In genomic region chr1:36070190-36070589, GRCm38 (mm10) we compare ENCODE assay signal across 8 mouse cellular contexts. TPM values are rescaled to one million over a fixed set of nuclear protein-coding genes. Genes with fewer than 3 reads are reported as not detected.
A peak's percentile ranks its signal among the peaks of the same experiment; 100 is the strongest.
DNase-seq lines count a peak whose midpoint lies in the region; ATAC-seq and TF ChIP-seq lines count a peak whose summit lies in the region.

No protein-coding gene starts in this region.

- H3K27ac ChIP-seq in kidney, adult 2 months (ENCODE audit: insufficient read depth, low read depth, low read length) = peak overlapping the region; percentile 39
- peak overlapping the region; percentile 5; the same call in 1 of the 2 replicates for H3K27ac ChIP-seq in MEL (ENCODE audit: control insufficient read depth, low read depth, low read length)
- H3K27ac ChIP-seq in forebrain, embryonic 15.5 days (replicated peaks) = no peak overlapping the region
- peak overlapping the region; percentile 78 for H3K27ac ChIP-seq in liver, embryonic 14.5 days

- H3K9me3 ChIP-seq in MEL (replicated peaks; ENCODE audit: insufficient read depth, low read length) = no peaks in the 10 kb centered on the region
- no peaks in the 10 kb centered on the region for H3K9me3 ChIP-seq in forebrain, embryonic 15.5 days
- no peaks in the 10 kb centered on the region for H3K9me3 ChIP-seq in liver, embryonic 14.5 days (ENCODE audit: control insufficient read depth, low read length)

- H3K79me2 ChIP-seq in MEL (ENCODE audit: control insufficient read depth, insufficient read depth, low read length, poor library complexity) = peaks cover 68% of the 10 kb centered on the region

- DNase-seq in kidney, adult 2 months = no peak
- no peak for DNase-seq in kidney, adult 8-10 months
- peak; percentile 48 for DNase-seq in MEL (ENCODE audit: low read depth, low spot score)
- DNase-seq in liver, embryonic 14.5 days (ENCODE audit: low read depth in 3 of 3, low spot score in 3 of 3) = no peak
- no peak for DNase-seq in embryo, embryonic 10.5 days (ENCODE audit: low spot score)
- DNase-seq in layer of hippocampus, adult 18-20 months (ENCODE audit: low spot score in 2 of 2) = no peak
- no peak for DNase-seq in Muller cell, postnatal 12 days (ENCODE audit: inconsistent ontology term)

- H3K36me3 ChIP-seq in kidney, adult 2 months (ENCODE audit: control insufficient read depth, insufficient read depth, low read length) = no peaks in the 10 kb centered on the region
- H3K36me3 ChIP-seq in MEL (ENCODE audit: control insufficient read depth in 1 of 2, insufficient read depth in 2 of 2, low read length in 2 of 2) = peaks cover 3 to 25% of the 10 kb centered on the region in 2 experiments
- H3K36me3 ChIP-seq in forebrain, embryonic 15.5 days = no peaks in the 10 kb centered on the region
- peaks cover 49% of the 10 kb centered on the region for H3K36me3 ChIP-seq in liver, embryonic 14.5 days (replicated peaks; ENCODE audit: control insufficient read depth, insufficient read depth, low read depth)

- peak overlapping the region; percentile 60 for H3K4me3 ChIP-seq in kidney, adult 2 months (ENCODE audit: insufficient read depth, low read depth, low read length)
- peak overlapping the region; percentile 83 to 94 for H3K4me3 ChIP-seq in MEL (ENCODE audit: control insufficient read depth in 1 of 2, insufficient read depth in 1 of 2, low read depth in 2 of 2, low read length in 2 of 2)
- peak overlapping the region; percentile 82 for H3K4me3 ChIP-seq in forebrain, embryonic 15.5 days
- peak overlapping the region; percentile 87 to 92 for H3K4me3 ChIP-seq in liver, embryonic 14.5 days (ENCODE audit: insufficient read depth in 1 of 2, low read depth in 2 of 2, low read length in 2 of 2)

- peaks cover 49% of the 10 kb centered on the region for H3K4me1 ChIP-seq in kidney, adult 2 months (ENCODE audit: control insufficient read depth, insufficient read depth, low read length)
- H3K4me1 ChIP-seq in MEL (ENCODE audit: control insufficient read depth in 1 of 2, insufficient read depth in 2 of 2, low read length in 2 of 2) = peaks cover 12 to 49% of the 10 kb centered on the region in 2 experiments
- peaks cover 56% of the 10 kb centered on the region for H3K4me1 ChIP-seq in forebrain, embryonic 15.5 days
- peaks cover 42 to 70% of the 10 kb centered on the region in 2 experiments for H3K4me1 ChIP-seq in liver, embryonic 14.5 days (replicated peaks; ENCODE audit: control insufficient read depth in 2 of 2, insufficient read depth in 2 of 2, low read length in 1 of 2)

- WGBS in kidney, adult 2 months = 16% methylated on average over 6 of the region's 6 CpGs
- WGBS in forebrain, embryonic 15.5 days = 55% methylated on average over 6 of the region's 6 CpGs
- WGBS in liver, embryonic 14.5 days (ENCODE audit: insufficient replicate concordance) = 57% methylated on average over 6 of the region's 6 CpGs

- H3K27me3 ChIP-seq in kidney, adult 2 months (replicated peaks; ENCODE audit: control insufficient read depth, insufficient read depth, low read length) = no peaks in the 10 kb centered on the region
- H3K27me3 ChIP-seq in MEL (ENCODE audit: control insufficient read depth in 1 of 2, insufficient read depth in 2 of 2, low read length in 2 of 2) = no peaks in the 10 kb centered on the region
- H3K27me3 ChIP-seq in forebrain, embryonic 15.5 days = no peaks in the 10 kb centered on the region
- no peaks in the 10 kb centered on the region for H3K27me3 ChIP-seq in liver, embryonic 14.5 days (ENCODE audit: control insufficient read depth, insufficient read depth, low read length)

- H3K9ac ChIP-seq in MEL (ENCODE audit: control insufficient read depth, low read depth, low read length, poor library complexity, severe bottlenecking) = peak overlapping the region; percentile 78
- H3K9ac ChIP-seq in forebrain, embryonic 15.5 days (replicated peaks) = peak overlapping the region; percentile 71
- H3K9ac ChIP-seq in liver, embryonic 14.5 days (replicated peaks) = peak overlapping the region; percentile 99

- TF ChIP-seq POLR2A in kidney, adult 2 months (IDR thresholded peaks at IDR 0.05; ENCODE audit: low read depth, low read length) = no peak
- no peak for TF ChIP-seq POLR2A in MEL (IDR thresholded peaks at IDR 0.05; ENCODE audit: control insufficient read depth in 1 of 2, insufficient read depth in 1 of 2, low read depth in 1 of 2, low read length in 2 of 2, poor library complexity in 1 of 2)

- TF ChIP-seq EP300 in MEL (IDR thresholded peaks at IDR 0.05; ENCODE audit: low read depth in 1 of 2, low read length in 2 of 2) = no peak
- no peak for TF ChIP-seq EP300 in liver, embryonic 14.5 days (IDR thresholded peaks at IDR 0.05; ENCODE audit: low read depth)

- H3K4me2 ChIP-seq in forebrain, embryonic 15.5 days (replicated peaks) = peak overlapping the region; percentile 82
- peak overlapping the region; percentile 98 for H3K4me2 ChIP-seq in liver, embryonic 14.5 days (ENCODE audit: low read depth)

- no peak for TF ChIP-seq CTCF in kidney, adult 2 months (conservative IDR thresholded peaks at IDR 0.05; ENCODE audit: insufficient read depth, insufficient read length, low read depth, low read length)
- no peak for TF ChIP-seq CTCF in MEL (IDR thresholded peaks at IDR 0.05 in 2 of 3, conservative IDR thresholded peaks at IDR 0.05 in 1 of 3; ENCODE audit: control insufficient read depth in 1 of 3, insufficient read depth in 1 of 3, low read depth in 2 of 3, low read length in 3 of 3, poor library complexity in 1 of 3, severe bottlenecking in 1 of 3)
- TF ChIP-seq CTCF in liver, embryonic 14.5 days (IDR thresholded peaks at IDR 0.05; ENCODE audit: low read depth) = no peak

- ATAC-seq in forebrain, embryonic 15.5 days (replicated peaks) = no peak
- no peak for ATAC-seq in liver, embryonic 14.5 days (ENCODE audit: insufficient read depth)

- TF ChIP-seq RAD21 in MEL (IDR thresholded peaks at IDR 0.05; ENCODE audit: low read depth, low read length) = no peak

TF ChIP-seq in MEL, 35 proteins besides CTCF, POLR2A, EP300 and RAD21:
- TF ChIP-seq MXI1 (IDR thresholded peaks at IDR 0.05; ENCODE audit: low read depth, low read length) (peak; percentile 3), NELFE (IDR thresholded peaks at IDR 0.05; ENCODE audit: low read depth, low read length) (no peak), MYC (IDR thresholded peaks at IDR 0.05; ENCODE audit: low read depth, low read length) (no peak), MAFK (IDR thresholded peaks at IDR 0.05; ENCODE audit: borderline replicate concordance, low read depth, low read length) (no peak), SIN3A (IDR thresholded peaks at IDR 0.05; ENCODE audit: low read length) (peak; percentile 49; the same call in 1 of the 2 replicates), TAL1 (IDR thresholded peaks at IDR 0.05; ENCODE audit: low read length) (no peak), TCF12 (IDR thresholded peaks at IDR 0.05; ENCODE audit: low read depth, low read length) (no peak), ZNF384 (IDR thresholded peaks at IDR 0.05; ENCODE audit: low read depth, low read length) (no peak), POLR2AphosphoS2 (IDR thresholded peaks at IDR 0.05; ENCODE audit: low read length) (no peak), MYB (IDR thresholded peaks at IDR 0.05; ENCODE audit: low read depth, low read length) (no peak), ZC3H11A (IDR thresholded peaks at IDR 0.05; ENCODE audit: low read depth, low read length) (no peak), CHD2 (IDR thresholded peaks at IDR 0.05; ENCODE audit: low read length) (no peak)

RNA-seq across cellular contexts. Expression of gene Hs6st1, which starts 2.0 kb away (rescaled TPM):
- 123 and 142 TPM in 2 replicates for polyA plus RNA-seq in kidney, adult 2 months (2012; rRNA removed)
- 30.3 and 33.0 TPM in 2 replicates for total RNA-seq in MEL (2012; rRNA removed)
- polyA plus RNA-seq in MEL (2012; ENCODE audit: insufficient read depth in 1 of 2, insufficient read length in 2 of 2, low read depth in 1 of 2, low replicate concordance in 2 of 2, missing spikeins in 1 of 2) = 10 to 100 TPM; 45.7 to 52.0 TPM
- 9.7 and 16.5 TPM in 2 replicates for polyA plus RNA-seq in forebrain, embryonic 15.5 days (2015; fragmentation: Nextera tagmentation; extraction: Ambion mirVana)
- 29.3 and 31.0 TPM in 2 replicates for polyA plus RNA-seq in liver, embryonic 14.5 days (2012; rRNA removed)
- 6.8 and 12.0 TPM in 2 replicates for polyA plus RNA-seq in liver, embryonic 14.5 days (2014; fragmentation: Nextera tagmentation; extraction: Ambion mirVana)
- total RNA-seq in layer of hippocampus, adult 18-20 months (2021) = 10 to 100 TPM; 38.6 to 39.5 TPM
